Mouse (Mus musculus) ovary, postnatal 10 days (tissue): ENCODE measurements around the gene Ppp2r5c.

Experiments
- DNase-seq: peaks from one replicate; pipeline ENCODE4 v3.0.0; 2022; ENCODE audit warnings: low spot score

Ppp2r5c gene

GRCm38 (mm10) chr12:110511856-110512433 is 65.0 kb downstream of the Ppp2r5c start:
- no peak for DNase-seq

DNA sequence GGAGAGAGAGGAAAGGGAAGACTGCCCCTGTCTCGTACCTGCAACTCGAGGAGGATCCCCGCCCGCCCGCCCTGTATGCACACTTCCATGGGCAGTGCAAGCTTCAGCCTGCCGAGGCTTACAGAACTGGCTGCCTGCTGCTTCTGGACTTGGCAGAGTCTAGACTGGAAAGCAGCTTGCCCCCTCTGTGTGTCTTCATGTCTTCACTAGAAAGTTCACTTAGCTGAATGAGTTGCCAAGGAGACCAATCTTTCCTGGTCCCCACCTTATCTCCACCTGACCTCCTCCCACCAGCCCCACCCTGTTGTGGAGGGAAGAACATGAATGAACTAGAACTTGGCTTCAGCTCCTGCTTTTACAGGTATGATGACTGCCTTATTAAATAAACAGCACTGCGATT is 66.0 kb downstream of the Ppp2r5c start:
- no peak for DNase-seq

GRCm38 (mm10) chr12:110515676-110516075 is 68.8 kb downstream of the Ppp2r5c start:
- DNase-seq: no peak

DNA sequence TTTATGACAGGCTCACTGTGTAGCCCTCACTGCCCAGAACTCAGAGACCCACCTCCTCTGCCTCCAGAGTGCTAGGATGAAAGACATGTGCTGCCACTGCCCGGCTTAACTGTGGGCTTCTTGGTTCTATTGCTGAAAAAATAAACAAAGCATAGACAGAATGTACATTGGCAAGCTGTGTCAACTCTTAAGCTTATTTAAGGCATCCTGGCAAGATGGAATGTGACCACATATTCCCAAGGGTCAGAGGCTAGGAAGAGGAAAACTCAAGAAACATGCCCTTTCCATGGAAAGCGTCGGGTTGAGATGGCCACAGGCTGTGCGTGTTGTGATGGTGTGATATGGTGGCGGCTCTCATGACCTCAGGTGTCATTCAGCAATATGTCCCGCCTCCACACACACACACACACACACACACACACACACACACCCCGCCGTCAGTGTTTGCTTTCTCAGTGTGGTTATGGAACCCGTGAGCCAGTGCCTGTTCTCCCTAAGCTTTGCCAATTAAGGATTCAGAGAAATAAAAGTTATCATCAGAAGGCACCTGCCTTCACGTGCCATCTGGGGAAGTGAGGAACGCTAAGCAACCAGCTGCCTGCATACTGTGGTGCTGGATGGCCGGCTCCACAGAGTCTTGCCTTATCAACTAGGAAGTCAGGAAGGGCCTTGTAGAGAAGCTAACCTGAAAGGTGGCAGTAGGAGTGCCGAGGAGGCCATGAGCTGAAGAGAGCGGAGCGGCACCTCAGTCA is 73.5 kb downstream of the Ppp2r5c start:
- no peak for DNase-seq

- DNase-seq: no peak
Observed at GRCm38 (mm10) chr12:110523526-110523925, 76.6 kb downstream of the Ppp2r5c start.

DNA sequence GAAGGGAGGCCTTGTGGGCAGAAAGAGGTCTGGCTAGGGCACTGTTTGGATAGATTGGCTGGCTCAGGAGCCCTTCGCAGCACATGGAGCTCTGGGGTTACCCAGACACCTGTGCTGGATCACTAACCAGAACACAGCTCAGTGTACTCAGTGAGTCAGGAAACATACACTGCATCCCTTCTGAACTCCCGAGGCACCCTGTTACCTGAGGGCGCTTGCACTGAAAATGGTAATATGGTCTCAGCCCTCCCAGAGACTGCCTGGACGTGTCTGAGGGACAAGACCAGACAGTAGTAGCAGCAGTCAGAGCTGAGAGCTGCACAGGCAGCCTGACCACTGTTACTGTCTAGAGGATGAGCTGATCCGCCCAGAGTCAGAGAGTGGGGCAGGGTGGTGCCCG is 85.8 kb downstream of the Ppp2r5c start:
- DNase-seq: no peak

- no peak for DNase-seq
Observed at GRCm38 (mm10) chr12:110533151-110533550, 86.2 kb downstream of the Ppp2r5c start.

DNA sequence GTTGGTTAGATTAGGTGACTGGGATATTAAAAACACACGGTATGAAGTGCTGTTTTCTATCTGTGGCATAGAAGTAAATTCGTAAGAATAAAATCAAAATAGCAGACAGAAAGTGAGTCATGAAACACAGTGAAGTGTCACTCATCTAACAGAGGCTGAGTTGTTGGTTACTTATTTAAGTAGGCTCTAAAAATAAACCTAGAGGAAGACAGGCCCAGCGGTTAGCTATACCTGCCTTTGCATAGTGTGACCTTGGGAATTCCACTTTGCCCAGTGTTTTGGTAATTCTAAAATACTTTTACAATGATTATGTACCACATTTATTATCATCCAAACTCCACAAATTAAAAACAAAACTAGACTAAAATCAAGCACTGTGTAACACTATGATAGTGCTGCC is 86.9 kb downstream of the Ppp2r5c start:
- DNase-seq: no peak

DNA sequence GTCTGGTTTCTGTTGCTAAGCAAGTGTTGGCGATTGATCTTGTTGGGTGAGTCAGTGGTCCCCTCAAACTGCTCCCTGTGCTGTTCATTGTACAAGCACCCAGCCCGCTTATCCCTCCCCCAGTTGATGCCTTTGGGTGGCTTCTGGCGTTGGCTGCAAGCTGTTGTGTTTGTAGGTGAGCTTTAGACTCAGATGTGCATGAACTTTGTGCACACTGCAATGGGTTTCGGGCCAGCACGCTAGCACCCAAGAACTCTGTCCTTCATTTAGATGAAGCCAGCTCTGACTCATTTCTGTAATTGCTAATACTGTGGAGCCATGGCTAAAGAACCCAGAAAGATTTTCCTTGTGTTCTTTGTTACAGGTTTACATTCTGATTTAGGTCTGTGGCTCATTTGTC is 88.4 kb downstream of the Ppp2r5c start:
- DNase-seq: no peak

DNA sequence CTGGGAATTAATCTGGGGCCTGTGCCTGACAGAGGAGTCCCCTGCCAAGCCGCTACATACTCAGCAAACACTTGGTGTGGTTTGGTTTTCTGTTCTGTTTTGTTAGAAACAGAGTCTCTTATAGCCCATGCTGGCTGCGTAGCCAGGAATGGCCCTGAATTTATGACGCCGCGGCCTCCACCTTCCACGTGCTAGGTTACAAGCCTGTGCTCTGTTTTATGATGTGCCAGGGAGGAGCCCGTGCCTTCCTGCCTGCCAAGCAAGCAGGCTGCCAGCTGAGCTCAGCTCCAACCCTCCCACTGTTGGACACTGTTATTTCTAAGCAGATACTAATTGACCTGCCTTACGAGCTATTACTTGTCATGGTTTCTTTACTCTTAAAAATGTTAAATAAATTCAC is 90.8 kb downstream of the Ppp2r5c start:
- DNase-seq: no peak

DNA sequence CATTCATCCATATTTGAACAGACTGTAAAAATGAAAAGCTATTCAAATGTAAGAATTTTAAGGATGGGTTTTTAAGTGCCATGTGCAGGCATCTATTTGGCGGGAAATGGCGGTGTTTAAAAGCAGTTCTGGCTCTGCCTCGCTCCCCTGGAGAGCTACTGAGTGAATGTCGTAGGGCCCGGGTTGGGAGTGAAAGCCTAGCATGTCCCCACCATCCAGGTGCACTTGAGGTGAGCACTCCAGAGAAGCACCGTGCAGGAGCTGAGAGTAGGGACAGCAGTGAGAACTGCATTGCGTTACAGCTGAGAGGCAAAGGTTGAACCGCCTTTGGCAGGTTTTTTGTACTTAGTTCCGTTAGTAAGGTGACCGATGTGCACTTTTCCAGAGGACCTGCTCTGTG is 92.4 kb downstream of the Ppp2r5c start:
- no peak for DNase-seq

GRCm38 (mm10) chr12:110539798-110540197 is 92.9 kb downstream of the Ppp2r5c start:
- no peak for DNase-seq

DNA sequence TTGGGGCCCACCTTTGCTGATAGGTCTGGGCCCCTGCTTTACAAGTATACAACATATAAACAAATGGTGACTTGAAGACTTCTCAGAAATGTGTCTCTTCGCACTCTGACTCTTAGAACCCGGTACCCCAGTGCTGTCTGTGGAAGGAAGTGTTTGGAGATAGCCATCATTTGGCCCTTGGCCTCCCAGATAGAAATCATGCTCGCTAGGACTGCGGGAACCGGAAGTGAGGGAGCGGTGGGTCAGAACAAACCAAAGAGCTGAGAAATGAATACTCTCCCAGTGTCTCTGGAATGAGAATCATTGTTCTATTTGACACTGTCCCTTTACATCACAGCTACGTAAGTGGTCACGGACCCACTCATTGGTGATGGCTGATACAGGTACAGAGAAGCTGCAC is 93.4 kb downstream of the Ppp2r5c start:
- DNase-seq: no peak

DNA sequence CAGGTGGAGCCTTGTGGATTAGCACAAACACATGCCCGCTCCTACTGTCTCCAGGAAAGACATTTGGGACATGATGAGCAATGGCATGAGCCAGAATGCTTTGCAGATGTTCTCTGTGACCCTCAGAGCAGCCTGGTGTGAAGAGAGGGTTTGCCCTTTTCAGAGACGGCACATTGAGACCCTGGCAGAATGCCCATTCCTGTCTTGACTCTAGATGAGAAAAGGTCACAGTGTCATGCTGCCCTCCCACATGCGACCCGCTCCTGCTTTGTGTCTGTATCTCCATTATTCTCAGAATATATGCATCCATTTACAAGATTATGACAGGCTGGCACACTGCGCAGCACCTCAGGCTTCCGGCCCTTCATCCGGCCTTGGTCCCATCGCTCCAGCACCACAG is 94.1 kb downstream of the Ppp2r5c start:
- no peak for DNase-seq

- no peak for DNase-seq
Observed at GRCm38 (mm10) chr12:110541528-110541927, 94.6 kb downstream of the Ppp2r5c start.

DNA sequence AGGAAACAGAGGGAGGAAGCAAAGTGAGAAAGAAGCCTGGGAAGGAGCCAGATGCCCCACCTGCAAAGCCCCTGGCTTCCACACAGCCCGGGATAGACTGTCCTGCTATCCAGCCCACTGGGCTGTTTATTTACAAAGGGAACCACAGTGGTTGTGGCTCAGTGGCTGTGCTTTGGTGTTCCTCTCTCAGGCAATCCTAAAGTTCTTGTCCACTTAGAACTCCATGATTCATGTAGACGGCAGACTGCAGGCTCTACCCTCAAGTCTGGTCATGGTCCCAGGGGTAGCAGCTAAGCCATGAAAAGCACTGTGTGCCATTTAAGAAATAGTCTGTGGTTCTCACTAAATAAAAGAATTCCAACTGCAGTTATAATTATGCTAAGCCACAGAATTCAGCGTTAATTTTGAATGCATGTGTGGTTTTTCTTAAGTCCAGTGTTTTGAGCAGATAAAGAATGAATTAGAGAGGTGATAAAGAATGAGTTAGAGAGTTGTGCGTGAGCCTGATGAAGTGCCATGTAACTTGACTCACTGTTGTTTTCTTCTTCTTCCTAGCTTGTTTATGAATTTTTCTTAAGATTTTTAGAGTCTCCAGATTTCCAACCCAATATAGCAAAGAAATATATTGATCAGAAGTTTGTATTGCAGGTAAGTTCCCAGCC is 98.3 kb downstream of the Ppp2r5c start:
- no peak for DNase-seq

DNA sequence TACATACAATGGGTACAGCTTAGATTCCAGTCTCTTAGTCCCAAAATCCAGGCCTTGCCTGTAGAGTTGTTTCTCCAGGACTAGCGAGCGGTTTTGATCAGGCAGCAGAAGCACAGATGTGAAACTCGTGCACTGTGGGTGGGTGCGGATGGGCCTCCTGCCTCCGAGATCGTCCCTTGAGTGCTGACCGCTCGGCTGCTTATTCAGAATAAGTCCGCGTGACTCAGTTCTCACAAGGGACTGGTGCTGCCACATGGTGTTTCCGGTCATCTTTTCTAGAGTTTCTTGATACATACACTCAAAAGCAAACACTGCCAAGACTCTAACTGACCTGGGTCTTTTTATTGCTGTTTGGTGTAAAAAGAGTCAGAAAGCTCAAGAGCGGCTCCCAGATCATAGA is 100.7 kb downstream of the Ppp2r5c start:
- DNase-seq: no peak

DNA sequence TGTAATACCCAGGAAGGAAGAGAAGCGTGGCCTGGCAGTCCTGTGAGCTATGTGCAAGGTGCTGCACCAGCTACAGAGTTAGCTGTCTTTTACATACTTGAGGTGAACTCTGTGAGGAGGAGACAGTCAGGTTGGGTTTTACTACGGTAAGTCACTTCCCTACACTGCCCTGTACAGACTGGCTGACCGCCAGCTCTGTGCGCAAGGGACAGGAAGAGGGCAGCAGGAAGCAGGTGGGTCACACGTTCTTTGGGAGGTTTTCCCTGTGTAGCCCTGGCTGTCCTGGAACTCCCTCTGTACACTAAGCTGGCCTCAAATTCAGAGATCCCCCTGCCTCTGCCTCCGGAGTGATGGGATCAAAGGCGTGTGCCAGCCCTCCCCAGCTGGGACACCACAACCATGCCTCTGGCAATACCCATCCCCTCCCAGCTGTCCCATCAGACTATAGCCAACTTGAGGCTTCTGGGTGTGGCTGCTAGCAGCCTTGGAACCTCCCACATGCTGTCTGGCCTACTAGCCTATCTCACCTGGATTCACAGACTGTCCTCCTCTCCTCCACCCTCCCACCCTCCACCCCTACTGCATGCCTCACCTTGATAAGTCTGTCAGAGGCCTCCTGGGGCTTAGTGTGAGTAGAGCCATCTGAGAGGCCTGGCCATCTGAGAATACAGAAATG is 102.7 kb downstream of the Ppp2r5c start:
- DNase-seq: no peak

DNA sequence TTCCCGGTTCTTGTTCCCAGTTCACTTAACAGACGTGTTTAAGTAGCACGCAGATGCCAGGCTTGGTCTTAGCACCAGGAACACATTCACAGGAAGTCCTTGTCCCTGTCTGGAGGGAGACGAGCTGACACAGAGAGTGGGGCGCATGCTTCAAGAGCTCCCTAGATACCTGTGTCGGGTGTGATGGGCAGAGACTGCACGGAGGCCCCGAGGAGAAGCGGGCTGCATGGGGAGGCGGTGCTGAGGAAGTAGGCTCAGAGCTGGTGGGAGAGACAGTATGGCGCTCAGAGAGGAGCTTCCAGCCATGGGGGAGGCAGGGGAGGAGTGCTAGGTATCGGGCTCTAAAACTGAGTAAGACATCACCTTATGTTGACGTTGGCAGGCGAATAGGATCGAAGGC is 103.4 kb downstream of the Ppp2r5c start:
- no peak for DNase-seq

DNA sequence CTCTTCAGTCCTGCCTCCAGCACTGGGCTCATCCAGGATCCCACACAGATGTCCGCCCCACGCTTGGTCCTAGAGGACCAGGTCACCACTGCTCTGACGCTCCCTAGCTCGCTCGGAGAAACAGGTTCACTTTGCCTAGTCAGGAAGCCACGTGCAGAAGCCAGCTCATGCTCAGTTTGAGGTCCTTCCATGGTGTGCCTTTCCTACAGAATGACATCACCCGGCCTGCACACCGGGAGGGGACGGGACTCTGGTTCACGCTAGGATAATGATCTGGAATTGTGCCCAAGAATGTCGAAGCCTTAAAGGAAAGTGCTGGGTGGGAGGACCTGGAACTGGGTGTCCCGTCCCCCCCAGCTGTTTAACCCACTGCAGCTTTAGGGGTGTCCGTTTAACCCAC is 105.2 kb downstream of the Ppp2r5c start:
- no peak for DNase-seq

DNA sequence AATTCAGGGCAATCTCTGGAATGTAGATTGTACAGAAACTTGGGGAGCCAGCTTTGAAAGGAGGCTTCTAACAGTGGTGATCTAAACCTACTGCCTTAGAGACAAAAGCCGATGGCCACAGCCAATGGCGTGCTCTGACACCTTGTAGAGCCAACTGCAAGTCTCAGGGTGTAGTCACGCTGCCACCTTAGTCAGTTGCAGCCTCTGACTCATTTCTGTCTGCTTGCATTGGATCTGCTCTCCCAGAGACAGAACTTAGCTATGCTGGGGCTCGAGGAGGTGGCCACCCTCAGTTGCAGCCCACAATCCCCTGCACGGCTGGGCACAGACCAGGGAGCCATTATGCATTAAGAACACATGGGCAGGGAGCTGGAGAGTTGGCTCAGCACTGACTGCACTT is 106.4 kb downstream of the Ppp2r5c start:
- no peak for DNase-seq

DNA sequence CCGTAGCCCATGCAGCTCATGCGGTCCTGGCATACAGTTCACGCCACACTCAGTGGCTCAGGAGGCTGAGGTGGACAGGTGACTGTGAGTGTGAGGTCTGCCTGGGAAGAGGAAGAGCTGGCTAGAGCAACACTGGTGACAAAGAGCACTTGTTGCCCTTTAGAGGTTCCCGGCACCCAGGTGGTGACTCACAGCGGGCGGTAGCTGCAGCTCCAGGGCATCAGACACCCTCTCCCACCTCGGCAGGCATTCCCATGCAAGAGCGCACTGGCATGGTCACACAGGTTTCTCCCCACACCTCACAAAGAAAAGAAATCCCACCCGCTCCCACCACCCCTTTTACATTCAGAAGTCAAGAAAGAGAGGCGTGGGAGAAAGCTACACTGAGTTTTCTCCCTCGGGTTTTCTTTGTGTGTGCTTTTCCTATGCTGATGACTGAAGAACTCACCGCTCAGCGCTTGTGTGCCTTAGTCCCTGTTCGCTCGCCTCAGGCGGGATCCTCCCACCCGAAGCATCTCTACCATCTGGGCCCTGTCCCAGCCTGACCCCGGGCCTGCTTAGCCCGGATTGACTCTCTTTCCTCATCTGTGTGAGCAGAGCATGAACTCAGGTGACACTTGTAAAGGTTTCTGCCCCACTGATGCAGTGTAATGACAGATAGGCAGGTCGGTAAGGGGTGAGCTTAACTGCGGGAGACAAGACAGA is 108.8 kb downstream of the Ppp2r5c start:
- no peak for DNase-seq
